Mouse (Mus musculus): ENCODE results near the gene Trappc4.
"Not testable (repeated sequence)": the region's sequence is repeated elsewhere in the genome, so short reads cannot be mapped to it uniquely, and the experiment has no call there.

The Trappc4 gene

GRCm38 (mm10) chr9:44406906-44407751, at the start of gene Trappc4, which contains the start of gene Rps25:
TSS of gene Trappc4 (minus strand) at chr9:44407600.
TSS of gene Rps25 (plus strand) at chr9:44407139.
- DNase-seq (ENCODE audit: extremely low read depth, insufficient read length, low spot score) = peak; percentile 88

DNA sequence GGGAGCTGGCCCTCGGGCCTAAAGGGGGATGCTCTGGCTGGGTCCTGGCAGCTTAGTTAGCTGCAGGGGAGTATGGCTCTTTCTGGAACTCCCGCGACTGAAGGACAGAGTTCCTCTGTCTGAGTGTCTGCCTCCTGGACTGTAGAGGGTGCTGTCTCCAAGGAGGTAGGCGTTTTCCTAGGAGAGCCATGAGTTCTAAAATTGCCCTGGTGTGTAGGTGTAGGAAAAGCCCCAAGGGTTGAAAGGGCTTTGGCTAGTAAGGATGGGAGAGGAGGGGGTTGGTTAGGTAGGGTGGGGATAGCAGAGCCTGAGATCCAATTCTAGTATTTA, 47.5 kb upstream of the Trappc4 start, which contains the start of gene Upk2:
Gene Upk2, minus strand, starts transcription at position 86 of the 330 bp plus-strand sequence.
- DNase-seq (ENCODE audit: extremely low read depth, insufficient read length, low spot score) = no peak

DNA sequence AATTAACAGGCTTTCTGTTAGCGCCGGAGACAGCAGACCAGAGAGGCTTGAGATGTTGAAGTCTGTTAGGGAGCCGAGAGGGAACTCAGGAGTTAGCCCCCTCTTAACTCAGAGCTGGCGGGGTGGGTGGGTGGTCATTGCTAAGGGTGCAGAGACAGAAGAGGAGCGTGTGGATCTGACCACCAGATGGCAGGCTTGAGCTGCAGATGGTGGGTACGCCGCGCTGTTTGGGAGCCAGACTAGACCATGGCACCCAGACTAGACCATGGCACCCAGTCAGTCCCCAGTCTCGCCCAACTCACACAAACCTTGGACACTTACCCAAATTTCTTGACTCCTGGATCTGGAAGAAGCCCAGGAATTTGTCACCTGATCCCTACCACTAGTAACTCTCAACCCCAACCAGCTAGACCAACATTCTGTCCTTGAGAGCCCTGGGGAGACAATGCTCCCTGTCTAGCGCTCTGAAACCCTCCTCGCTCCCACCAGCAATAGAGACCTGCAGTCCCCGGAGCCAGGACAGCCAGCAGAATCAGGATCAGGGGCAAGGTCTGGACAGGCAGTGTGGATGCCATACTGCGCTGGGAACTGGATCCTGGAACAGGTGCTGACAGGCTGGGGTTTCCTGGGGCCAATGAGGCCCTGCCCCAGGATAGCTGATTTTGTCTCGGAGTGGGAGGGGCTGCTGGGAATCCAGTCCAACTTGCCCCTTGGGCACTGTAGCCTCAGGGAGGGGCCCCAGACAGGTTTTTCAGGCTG, 46.9 kb upstream of the Trappc4 start:
- peak; percentile 44 for DNase-seq (ENCODE audit: extremely low read depth, insufficient read length, low spot score)

GRCm38 (mm10) chr9:44450387-44450786, 43.0 kb upstream of the Trappc4 start:
- no peak for DNase-seq (ENCODE audit: extremely low read depth, insufficient read length, low spot score)

DNA sequence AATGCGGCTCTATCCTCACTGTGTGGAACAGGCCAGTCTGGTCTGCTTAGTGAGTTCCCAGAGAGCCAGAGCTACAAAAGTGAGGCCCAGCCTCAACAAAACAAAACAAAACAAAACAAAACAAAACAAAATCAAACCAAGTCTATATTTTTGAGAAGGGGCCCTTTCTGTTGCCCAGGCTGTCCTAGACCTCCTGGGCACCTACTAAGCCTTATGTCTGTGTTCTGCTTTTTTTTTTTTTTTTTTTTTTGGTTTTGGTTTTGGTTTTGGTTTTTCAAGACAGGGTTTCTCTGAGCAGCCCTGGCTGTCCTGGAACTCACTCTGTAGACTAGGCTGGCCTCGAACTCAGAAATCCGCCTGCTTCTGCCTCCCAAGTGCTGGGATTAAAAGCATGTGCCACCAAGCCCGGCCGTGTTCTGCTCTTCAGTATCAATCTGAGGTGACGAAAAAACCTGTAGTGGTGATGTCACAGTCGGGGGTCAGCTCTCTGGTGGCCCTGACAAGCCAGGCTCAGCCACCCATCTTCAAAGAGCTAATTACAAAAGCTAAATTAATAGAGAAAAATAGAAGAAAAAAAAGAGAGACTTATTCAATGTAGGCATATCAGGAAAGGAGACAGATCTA, 37.1 kb upstream of the Trappc4 start:
- not testable (repeated sequence) for DNase-seq (ENCODE audit: extremely low read depth, insufficient read length, low spot score)

DNA sequence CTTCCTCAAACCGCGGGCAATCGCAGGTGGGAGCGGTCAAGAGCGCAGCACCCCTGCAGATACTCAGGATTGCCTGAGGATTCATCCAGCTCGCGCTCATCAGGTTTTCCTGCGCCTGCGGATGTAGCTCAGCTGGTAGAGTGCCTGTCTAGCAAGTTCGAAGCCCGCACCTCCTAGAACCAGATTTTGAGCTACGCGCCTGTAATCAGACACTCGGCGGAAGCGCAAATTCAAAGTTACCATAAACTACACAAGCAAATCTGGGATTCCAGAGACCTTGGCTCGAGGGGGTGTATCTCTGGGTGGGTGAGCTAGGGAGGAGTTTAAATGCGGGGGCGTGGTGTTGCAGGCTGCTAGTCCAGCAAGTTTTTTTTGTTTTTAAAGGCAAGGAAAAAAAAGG, 33.6 kb upstream of the Trappc4 start, which contains the start of gene Foxr1:
Gene Foxr1, minus strand, starts transcription at position 176 of the 400 bp plus-strand sequence.
- no peak for DNase-seq (ENCODE audit: extremely low read depth, insufficient read length, low spot score)

GRCm38 (mm10) chr9:44435747-44436146, 28.3 kb upstream of the Trappc4 start:
- DNase-seq (ENCODE audit: extremely low read depth, insufficient read length, low spot score) = no peak

DNA sequence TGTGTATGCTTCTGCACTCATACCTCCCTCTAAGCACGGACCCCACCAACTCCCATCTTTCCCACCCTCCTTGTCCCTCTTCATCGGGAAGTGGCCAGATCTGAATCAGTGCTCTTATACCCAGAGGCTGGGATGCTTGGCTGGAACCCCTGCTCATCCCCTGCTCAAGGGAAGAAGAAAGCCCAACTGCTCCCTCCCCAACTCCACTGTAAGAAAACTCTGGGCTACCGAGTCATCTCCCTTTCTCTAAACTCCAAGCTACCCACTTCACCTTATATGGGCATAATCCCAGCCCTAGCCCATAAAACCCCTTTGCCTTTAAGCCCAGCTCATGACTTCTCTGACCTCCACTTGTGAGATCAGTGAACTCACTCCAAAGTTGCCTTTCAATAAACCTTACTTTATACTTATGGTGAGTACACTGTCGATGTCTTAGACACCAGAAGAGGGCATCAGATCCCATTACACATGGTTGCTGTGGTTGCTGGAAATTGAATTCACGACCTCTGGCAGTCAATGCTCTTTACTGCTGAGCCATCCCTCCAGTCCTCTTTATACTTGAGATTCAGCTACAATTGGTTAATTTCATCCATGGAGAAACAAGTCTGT, 25.3 kb upstream of the Trappc4 start:
- no peak for DNase-seq (ENCODE audit: extremely low read depth, insufficient read length, low spot score)

DNA sequence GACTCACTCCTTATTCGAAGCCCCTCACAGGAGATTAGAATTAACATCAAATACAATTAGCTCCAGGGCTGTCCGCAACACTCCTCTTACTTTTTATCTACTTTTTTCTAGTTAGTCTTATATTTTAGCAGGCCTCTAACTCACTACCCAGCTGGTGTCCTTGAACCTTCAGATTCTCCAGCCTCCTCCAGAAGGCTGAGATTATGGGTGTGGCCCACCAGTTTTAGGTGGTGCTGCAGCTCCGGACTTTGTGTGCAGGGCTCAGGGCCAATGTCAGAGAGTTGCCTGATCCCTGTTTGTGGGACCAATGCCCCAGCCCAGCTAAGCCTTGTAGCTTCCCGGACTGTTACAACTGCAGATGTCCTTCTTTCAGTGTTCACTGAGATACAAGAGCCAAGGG, 16.2 kb upstream of the Trappc4 start:
- DNase-seq (ENCODE audit: extremely low read depth, insufficient read length, low spot score) = no peak

DNA sequence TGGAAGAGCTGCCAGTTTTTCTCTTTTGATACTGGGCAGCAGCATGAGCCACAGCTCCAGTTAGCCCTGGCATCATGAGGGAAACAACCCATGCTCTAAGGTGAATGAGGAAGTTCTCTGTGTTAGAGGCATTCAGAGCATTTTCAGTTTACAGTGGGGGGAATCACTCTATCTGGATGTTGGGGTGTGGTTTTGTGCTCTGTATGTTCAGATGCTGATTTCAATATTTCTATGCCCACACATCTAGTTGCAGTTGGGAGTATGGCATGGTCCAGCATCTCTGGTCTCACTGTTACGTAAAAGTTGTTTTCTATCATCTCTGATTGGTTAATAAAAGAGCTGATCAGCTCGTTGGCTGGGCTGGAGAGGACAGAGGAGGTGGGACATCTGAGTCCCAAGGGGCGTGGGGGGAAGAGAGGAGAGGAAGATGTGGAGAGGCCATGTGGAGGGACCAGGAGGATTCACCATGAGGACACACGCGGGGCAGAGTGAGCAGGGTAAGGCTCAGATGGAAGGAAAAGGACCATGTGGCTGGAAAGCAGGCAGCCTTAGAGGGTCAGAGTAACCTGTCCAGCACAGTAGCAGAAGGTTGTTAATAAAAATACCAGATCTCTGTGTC, 13.0 kb upstream of the Trappc4 start:
- DNase-seq (ENCODE audit: extremely low read depth, insufficient read length, low spot score) = no peak

DNA sequence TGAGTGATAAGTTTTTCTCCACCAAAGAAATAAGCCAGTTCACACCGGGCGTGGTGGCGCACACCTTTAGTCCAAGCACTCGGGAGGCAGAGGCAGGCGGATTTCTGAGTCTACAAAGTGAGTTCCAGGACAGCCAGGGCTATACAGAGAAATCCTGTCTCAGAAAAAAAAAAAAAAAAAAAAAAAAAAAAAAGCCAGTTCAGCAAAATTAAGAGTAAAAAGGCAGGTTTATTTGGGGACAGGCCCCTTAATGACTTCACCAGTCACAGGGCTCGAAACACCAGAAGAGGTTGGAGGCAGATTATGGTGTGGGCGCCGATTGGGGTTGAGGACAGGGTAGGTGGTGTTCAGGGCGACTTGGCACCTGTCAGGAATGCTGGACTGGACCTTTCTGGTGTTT, 12.3 kb upstream of the Trappc4 start:
- DNase-seq (ENCODE audit: extremely low read depth, insufficient read length, low spot score) = not testable (repeated sequence)

- no peak for DNase-seq (ENCODE audit: extremely low read depth, insufficient read length, low spot score)
Observed at GRCm38 (mm10) chr9:44418519-44419385, 11.4 kb upstream of the Trappc4 start, which contains the start of gene Ccdc84. TSS of gene Ccdc84 (minus strand) at chr9:44418569.

DNA sequence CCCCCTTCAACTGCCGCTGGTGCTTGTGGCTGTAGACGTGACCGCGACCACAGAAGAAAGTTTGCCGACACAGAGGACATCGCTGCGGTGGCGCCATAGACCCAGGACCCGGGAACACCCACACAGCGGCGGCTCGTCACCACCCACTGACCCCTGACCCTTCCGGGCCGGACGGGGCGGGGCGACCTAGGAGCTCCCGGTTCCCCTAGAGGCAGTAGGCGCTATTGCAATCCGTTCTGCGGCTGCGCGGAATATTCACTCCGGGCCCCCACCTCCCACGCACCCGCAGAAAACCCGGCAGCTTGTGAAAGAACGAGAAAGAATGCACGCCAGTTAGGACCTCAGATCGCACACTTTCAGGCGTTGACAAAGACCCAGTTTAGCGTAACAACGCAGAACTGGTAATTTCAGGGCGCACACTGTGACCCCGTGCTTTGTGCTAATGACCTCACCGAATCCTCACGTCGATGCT, 10.5 kb upstream of the Trappc4 start:
- DNase-seq (ENCODE audit: extremely low read depth, insufficient read length, low spot score) = peak; percentile 87

DNA sequence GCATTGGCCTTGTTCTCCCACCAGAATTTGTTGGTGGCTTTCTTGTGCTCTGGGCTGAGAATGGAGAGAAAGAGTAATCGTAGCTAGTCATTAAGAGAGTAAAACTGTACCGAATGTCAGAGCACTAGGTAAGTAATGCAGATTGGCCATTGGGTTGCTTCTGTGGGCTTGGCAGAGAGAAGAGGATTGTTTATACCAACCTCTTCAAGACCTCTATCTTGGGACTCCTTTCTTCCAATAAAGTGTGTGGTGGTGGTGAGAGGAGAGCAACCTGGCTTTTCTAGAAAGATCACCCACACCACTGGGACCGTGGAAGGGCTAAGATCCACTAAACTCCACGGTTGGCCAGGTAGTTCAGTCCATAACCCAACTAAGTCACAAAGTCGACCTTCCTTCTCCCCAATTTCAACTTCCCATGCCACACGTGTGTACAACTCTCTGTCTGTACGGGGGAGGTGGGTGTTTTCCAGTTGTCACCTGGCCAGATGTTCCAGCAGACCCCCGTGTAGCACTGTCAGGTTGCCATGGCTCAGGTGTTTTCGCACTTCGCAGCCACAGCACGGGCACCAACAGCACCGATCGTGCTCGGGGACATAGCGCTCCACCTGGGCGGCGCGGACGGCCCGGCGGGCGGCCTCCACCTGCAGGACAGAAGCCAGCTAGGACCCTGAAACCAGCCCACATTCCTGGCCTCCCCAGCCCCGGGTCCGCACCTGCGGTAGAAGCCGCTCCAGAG, 9.9 kb upstream of the Trappc4 start:
- DNase-seq (ENCODE audit: extremely low read depth, insufficient read length, low spot score) = no peak

- DNase-seq (ENCODE audit: extremely low read depth, insufficient read length, low spot score) = no peak
Observed at GRCm38 (mm10) chr9:44412781-44413180, 5.4 kb upstream of the Trappc4 start.

- no peak for DNase-seq (ENCODE audit: extremely low read depth, insufficient read length, low spot score)
Observed at GRCm38 (mm10) chr9:44412306-44412705, 4.9 kb upstream of the Trappc4 start.

DNA sequence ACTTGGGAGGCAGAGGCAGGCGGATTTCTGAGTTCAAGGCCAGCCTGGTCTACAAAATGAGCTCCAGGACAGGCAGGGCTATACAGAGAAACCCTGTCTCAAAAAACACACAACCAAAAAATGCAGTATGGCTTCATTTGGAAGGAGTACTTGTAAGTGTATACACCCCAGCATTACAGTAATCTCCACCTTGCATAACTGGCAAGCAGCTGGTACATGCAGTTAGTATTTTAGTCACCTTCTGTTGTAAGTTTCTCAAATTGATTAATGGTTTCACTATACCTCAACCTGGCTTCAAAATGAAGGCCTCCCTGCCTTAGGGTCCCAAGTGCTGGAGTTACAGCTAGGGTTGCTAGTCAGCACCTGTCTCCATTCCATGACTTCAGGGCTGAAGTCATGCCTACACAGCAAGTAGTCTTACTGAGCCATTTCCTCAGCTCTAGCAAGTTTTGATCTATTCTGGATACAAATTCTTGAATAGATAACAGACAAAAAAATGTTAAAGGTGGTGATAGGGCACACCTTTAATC, 4.3 kb upstream of the Trappc4 start:
- no peak for DNase-seq (ENCODE audit: extremely low read depth, insufficient read length, low spot score)

DNA sequence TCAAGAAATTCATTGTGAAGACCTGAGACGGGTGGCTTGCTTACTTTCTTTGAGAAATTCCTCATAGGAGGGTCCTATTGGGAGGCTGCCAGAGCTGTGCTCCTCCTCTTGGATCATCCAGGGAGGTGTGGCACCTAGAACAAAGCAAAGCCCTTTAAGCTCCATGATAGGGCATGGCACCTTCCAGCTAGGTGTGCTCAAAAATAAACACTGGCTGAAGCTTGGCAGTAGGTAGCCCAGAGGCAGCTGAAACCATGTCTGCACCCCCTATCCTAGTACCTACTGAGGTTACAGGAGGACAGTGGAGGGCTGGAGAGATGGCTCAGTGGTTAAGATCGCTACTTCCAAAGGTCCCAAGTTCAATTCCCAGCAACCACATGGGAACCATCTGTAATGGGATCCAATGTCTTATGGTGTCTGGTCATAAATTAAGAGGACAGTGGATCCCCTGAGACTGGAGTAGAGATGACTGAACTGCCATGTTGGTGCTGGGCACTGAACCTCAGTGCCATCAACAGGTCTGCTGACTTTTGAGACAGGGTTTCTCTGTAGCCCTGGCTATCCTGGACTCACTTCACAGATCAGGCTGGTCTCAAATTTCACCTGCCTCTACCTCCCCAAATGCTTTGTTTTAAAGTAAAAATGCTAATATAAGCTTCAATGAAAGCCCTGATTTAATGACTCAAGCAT, 3.4 kb upstream of the Trappc4 start:
- no peak for DNase-seq (ENCODE audit: extremely low read depth, insufficient read length, low spot score)
